Mouse (Mus musculus): Measurements from ENCODE around the gene Atp5l.

DNA sequence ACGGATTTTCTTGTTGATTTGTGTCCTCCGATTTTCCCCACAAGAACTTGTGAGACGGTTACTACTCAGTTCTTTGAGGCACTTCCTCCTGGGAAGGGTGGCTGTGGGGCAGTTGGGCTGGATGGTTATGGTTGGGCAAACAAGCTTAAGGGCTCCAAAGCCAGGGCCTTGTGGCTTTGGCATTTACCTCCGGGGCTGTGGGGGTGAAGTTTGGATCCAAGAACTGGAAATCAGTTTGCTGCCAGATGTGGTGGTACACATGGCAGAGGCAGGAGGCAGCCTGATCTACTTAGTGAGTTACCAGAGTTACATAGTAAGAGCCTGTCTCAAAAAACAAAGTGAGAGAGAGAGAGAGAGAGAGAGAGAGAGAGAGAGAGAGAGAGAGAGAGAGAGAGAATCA, 16.7 kb downstream of the Atp5l start:
- TF ChIP-seq POLR2A (IDR thresholded peaks at IDR 0.05; ENCODE audit: insufficient read depth, low read depth, low read length): no peak
- no peak for TF ChIP-seq CTCF (IDR thresholded peaks at IDR 0.05)

Measured in heart, adult 2 months (tissue).